Mouse (Mus musculus) stomach, postnatal 0 days (tissue): ENCODE data around the gene Tuba8.

ENCODE experiments used
- CTCF ChIP-seq: IDR thresholded peaks from 2 replicates; pipeline ENCODE4 v1.5.1; 2016; ENCODE audit warnings: antibody characterized with exemption, low read depth, mild to moderate bottlenecking, moderate library complexity
- EP300 ChIP-seq: optimal IDR thresholded peaks from 2 replicates; pipeline ENCODE3; 2016; ENCODE audit warnings: antibody characterized with exemption

- TF ChIP-seq EP300 (no peak), CTCF (no peak)
Observed at GRCm38 (mm10) chr6:121246037-121246361, 35.5 kb downstream of the Tuba8 start.
